Mouse (Mus musculus) cerebellum, postnatal 36 days (tissue): ENCODE results near the gene Jag1.

Experiments used
- DNase-seq, 2 experiments: peaks; one replicate each; pipeline ENCODE4 v3.0.0; 2021 to 2022; ENCODE audit warnings: mixed read lengths in 2 of 2

The Jag1 gene

GRCm38 (mm10) chr2:137116025-137116674, at the start of gene Jag1:
TSS of gene Jag1 (minus strand) at chr2:137116644.
- DNase-seq: peak; percentile 7 to 20

GRCm38 (mm10) chr2:137156018-137156417, 39.6 kb upstream of the Jag1 start:
- DNase-seq: no peak

DNA sequence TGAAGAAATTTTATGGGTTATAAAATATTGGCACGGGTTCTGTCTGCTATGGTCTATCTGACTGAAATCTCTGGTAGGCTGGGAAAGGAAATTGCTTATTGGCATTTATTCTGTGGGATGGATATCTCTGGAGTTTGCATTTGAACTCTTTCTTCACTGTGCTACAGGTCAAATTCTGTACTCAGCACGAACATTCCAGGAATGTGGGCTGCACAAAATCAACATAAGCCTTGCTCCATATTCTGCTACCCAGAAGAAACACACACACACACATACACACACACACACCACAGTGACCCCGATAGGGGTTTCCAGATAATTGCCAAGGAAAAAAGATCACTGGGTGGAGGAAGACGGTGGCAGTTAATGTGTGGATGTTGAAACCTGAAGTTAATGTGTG, 37.4 kb upstream of the Jag1 start:
- no peak for DNase-seq

- DNase-seq: no peak
Observed at GRCm38 (mm10) chr2:137153172-137153667, 36.8 kb upstream of the Jag1 start.

DNA sequence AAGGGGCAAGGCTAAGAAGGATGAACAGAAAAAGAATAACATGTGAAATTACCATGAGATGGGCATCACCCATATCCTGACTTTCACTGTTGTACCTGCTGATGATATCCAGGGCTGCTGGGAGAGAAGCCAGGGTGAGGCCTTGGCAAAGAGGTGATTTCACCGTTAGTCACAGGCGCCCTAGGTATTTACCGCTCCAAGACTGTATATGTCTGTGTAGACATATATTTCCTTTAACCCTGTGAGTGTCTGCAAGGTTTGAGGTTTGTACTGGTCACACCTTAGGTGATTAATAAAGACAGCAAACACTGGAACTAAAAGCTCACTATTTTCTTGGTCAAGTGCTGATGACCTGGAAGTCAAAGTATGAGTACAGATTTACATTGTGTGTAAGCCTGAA, 34.5 kb upstream of the Jag1 start:
- DNase-seq: no peak

- no peak for DNase-seq
Observed at GRCm38 (mm10) chr2:137146938-137147666, 30.7 kb upstream of the Jag1 start.

GRCm38 (mm10) chr2:137138063-137138462, 21.6 kb upstream of the Jag1 start:
- DNase-seq: no peak

DNA sequence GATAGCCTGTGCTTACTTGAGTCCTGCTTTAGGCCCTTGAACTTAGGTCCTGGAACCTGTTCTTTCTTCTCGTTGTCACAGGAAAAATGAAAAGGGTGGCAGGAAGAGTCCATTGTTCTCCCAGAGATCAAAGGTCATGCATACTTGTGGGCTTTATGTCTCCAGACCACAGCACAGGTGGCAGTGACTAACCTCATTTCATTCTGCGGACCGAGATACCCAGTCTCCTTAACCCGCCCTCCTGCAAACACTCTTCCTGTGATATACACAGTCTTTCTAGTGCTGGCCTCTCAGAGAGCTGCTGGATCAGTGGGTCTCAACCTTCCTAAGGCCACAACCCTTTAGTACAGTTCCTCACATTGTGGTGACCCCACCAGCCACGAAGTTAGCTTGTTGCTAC, 17.6 kb upstream of the Jag1 start:
- no peak for DNase-seq

DNA sequence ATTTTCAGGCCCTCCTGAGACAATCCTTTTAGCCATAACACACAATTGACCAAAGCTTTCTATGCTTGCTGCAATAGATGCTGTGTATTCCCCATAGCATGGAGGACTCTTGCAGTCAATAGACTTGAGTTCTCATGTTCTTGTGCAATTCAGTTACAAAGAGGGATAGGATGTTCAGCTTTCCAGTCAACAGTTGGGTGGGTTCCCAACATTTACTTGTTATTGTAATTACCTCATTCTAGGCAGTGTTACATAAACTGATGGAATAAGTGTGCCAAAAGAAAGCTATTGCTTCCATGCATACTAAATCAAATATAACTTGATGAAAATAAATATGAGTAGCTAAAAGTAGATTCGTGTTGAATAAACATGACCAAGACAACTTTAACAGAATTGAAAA, 8.4 kb upstream of the Jag1 start:
- DNase-seq: no peak

DNA sequence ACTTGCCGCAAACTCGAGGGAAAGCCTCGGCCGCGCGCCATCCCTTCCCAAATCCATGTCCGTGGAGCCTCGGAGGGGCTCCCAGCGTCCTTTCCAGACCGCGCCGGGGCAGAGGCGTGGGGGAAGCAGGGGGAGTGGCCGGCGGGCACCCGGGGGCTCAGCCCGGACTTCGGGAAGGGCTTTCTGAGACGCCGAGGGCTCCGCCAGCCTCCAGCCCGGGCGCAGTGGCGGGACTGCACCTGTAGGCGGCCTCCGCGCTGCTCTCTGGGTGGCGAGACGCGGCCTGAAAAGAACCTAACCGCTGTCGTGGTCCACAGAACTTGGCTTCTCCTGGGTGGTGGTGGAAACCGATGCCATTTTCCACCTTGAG, 862 bp upstream of the Jag1 start:
- peak; percentile 33 to 53 for DNase-seq

GRCm38 (mm10) chr2:137116675-137117320, 354 bp upstream of the Jag1 start:
- DNase-seq: peak; percentile 53 to 58

DNA sequence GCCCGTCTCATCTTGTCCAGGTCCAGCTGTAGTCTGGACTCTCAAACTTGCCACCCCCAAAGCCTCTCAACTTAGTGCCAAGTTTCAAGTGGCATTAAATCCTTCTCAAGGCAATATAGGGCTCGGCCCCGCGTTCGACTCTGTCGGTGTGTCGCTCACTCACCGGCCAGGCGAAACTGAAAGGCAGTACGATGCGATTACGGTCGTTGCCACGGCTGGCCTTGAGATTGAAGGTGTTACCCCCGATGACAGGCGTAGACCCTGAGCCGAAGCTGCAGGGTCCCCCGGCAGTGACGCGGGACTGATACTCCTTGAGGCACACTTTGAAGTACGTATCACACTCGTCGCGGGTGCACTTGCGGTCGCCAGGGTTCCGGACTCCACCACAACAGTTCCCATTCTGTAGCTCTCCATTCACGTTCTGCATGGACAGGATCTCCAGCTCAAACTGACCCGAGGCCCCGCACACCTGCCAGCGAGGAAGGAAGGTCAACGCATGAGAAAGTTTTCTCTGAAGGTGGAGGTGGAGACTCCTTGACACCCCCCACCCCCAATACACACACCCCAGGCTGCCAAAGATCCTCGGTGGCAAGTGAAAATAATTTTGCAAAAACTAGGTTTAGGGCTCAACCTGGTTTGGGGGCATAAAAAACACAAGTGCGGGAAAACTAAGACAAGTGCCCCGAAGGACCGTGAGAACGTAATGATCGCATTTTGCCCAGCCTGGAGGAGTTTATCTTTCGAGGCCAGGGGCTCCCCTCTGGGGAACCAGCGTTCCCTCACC, 1.0 kb downstream of the Jag1 start:
- peak in 1 of 2 experiments; percentile 5 for DNase-seq

- DNase-seq: peak; percentile 33 to 35
Observed at GRCm38 (mm10) chr2:137114248-137115096, 2.0 kb downstream of the Jag1 start.

GRCm38 (mm10) chr2:137113288-137114061, 3.0 kb downstream of the Jag1 start:
- no peak for DNase-seq

GRCm38 (mm10) chr2:137110214-137110898, 6.1 kb downstream of the Jag1 start:
- no peak for DNase-seq

GRCm38 (mm10) chr2:137109321-137110213, 6.9 kb downstream of the Jag1 start:
- no peak for DNase-seq

DNA sequence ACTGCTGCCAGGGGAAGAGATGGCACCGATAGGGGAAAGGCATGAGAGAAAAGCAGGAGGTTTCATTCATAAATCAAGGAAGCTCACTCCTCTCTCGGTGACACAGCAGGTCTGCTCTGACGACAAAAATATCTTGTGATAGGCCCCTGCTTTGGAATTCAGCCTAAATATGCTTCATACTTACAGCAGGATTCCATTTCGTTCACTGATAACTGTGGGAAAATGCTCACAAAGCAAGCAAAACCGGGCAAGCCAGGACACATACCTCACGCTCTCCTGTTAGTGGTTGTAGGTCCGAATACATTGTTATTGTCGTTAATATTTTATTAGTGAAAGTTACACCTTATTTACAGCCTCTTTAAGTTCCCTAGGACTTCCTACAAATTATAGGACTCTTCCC, 8.5 kb downstream of the Jag1 start:
- DNase-seq: no peak

- no peak for DNase-seq
Observed at GRCm38 (mm10) chr2:137107203-137107602, 9.2 kb downstream of the Jag1 start.

- DNase-seq: no peak
Observed at GRCm38 (mm10) chr2:137101074-137101473, 15.4 kb downstream of the Jag1 start.
